ENCODE assay signal across 8 mouse cellular contexts in genomic region chr11:90355270-90355681, GRCm38 (mm10). TPM values are rescaled to one million over a fixed set of nuclear protein-coding genes. Genes with fewer than 3 reads are reported as not detected.
DNase-seq lines count a peak whose midpoint lies in the region; ATAC-seq and TF ChIP-seq lines count a peak whose summit lies in the region.

No protein-coding gene starts in this region.

- H3K9me3 ChIP-seq in heart, embryonic 12.5 days (replicated peaks) = no peaks in the 10 kb centered on the region
- H3K9me3 ChIP-seq in liver, embryonic 12.5 days (replicated peaks) = no peaks in the 10 kb centered on the region

- TF ChIP-seq POLR2A in liver, adult 2 months (IDR thresholded peaks at IDR 0.05; ENCODE audit: extremely low read depth, insufficient read depth, low read length) = no peak
- no peak for TF ChIP-seq POLR2A in testis, adult 2 months (IDR thresholded peaks at IDR 0.05; ENCODE audit: control insufficient read depth, low read depth, low read length)

- H3K27me3 ChIP-seq in liver, adult 2 months (ENCODE audit: control insufficient read depth, insufficient read depth, low read length) = no peaks in the 10 kb centered on the region
- no peaks in the 10 kb centered on the region for H3K27me3 ChIP-seq in heart, embryonic 12.5 days (replicated peaks)
- no peaks in the 10 kb centered on the region for H3K27me3 ChIP-seq in liver, embryonic 12.5 days (replicated peaks)
- H3K27me3 ChIP-seq in testis, adult 2 months (ENCODE audit: control insufficient read depth, insufficient read depth, low read length) = no peaks in the 10 kb centered on the region

- no peak for TF ChIP-seq CTCF in liver, adult 2 months (IDR thresholded peaks at IDR 0.05; ENCODE audit: low read depth, low read length)
- no peak for TF ChIP-seq CTCF in testis, adult 2 months (IDR thresholded peaks at IDR 0.05; ENCODE audit: control insufficient read depth, insufficient read depth, insufficient replicate concordance, low read depth, low read length)

- H3K9ac ChIP-seq in liver, adult 2 months (ENCODE audit: low read depth, low read length) = peak overlapping the region; percentile 0; the same call in 1 of the 2 replicates
- H3K9ac ChIP-seq in heart, embryonic 12.5 days = no peak overlapping the region
- no peak overlapping the region for H3K9ac ChIP-seq in liver, embryonic 12.5 days

- H3K36me3 ChIP-seq in liver, adult 2 months (ENCODE audit: control insufficient read depth, insufficient read depth, low read length) = no peaks in the 10 kb centered on the region
- no peaks in the 10 kb centered on the region for H3K36me3 ChIP-seq in heart, embryonic 12.5 days
- no peaks in the 10 kb centered on the region for H3K36me3 ChIP-seq in liver, embryonic 12.5 days
- no peaks in the 10 kb centered on the region for H3K36me3 ChIP-seq in testis, adult 2 months (ENCODE audit: control insufficient read depth, insufficient read depth, low read length)

- no peak overlapping the region for H3K4me3 ChIP-seq in liver, adult 2 months (ENCODE audit: insufficient read depth, low read depth, low read length)
- no peak overlapping the region for H3K4me3 ChIP-seq in heart, embryonic 12.5 days
- H3K4me3 ChIP-seq in liver, embryonic 12.5 days = no peak overlapping the region
- H3K4me3 ChIP-seq in testis, adult 2 months (ENCODE audit: control insufficient read depth, low read depth, low read length) = no peak overlapping the region

- H3K4me2 ChIP-seq in heart, embryonic 12.5 days = no peak overlapping the region
- no peak overlapping the region for H3K4me2 ChIP-seq in liver, embryonic 12.5 days

- H3K4me1 ChIP-seq in liver, adult 2 months (ENCODE audit: control insufficient read depth, insufficient read depth, low read length) = peaks cover 38% of the 10 kb centered on the region
- peaks cover 39% of the 10 kb centered on the region for H3K4me1 ChIP-seq in heart, embryonic 12.5 days (replicated peaks)
- H3K4me1 ChIP-seq in liver, embryonic 12.5 days = peaks cover 21% of the 10 kb centered on the region
- peaks cover 2% of the 10 kb centered on the region; the same call in 1 of the 2 replicates for H3K4me1 ChIP-seq in testis, adult 2 months (ENCODE audit: control insufficient read depth, insufficient read depth, low read length)

- peak; percentile 99 for DNase-seq in liver, adult 2 months (ENCODE audit: extremely low read depth, low read depth, low spot score)
- no peak for DNase-seq in liver
- DNase-seq in cerebellum, adult 8-10 months = peak; percentile 60
- DNase-seq in layer of hippocampus, adult 18-20 months (ENCODE audit: low spot score in 2 of 2) = no peak
- DNase-seq in layer of hippocampus, adult 9-10 months (ENCODE audit: low spot score) = no peak

- peak overlapping the region; percentile 79 for H3K27ac ChIP-seq in liver, adult 2 months (replicated peaks; ENCODE audit: insufficient read depth, low read depth, low read length)
- H3K27ac ChIP-seq in heart, embryonic 12.5 days (ENCODE audit: poor library complexity, severe bottlenecking) = 0 out of 2 replicates have a peak overlapping the region, but pooled peaks have one; percentile 26
- H3K27ac ChIP-seq in liver, embryonic 12.5 days = peak overlapping the region; percentile 53
- H3K27ac ChIP-seq in testis, adult 2 months (ENCODE audit: control insufficient read depth, insufficient read depth, low read depth, low read length) = 0 out of 2 replicates have a peak overlapping the region, but pooled peaks have one; percentile 3

- ATAC-seq in heart, embryonic 12.5 days (ENCODE audit: insufficient number of reproducible peaks, low FRiP score) = 0 out of 2 replicates have a peak, but pooled peaks have one; percentile 22
- ATAC-seq in liver, embryonic 12.5 days = no peak

- peaks cover 18% of the 10 kb centered on the region for H3K79me2 ChIP-seq in liver, adult 2 months (ENCODE audit: control insufficient read depth, insufficient read depth, low read length)

- WGBS in liver, adult 2 months = 7% methylated on average over 7 of the region's 7 CpGs
- WGBS in heart, embryonic 12.5 days = 46% methylated on average over 7 of the region's 7 CpGs
- WGBS in liver, embryonic 12.5 days (ENCODE audit: insufficient replicate concordance) = 46% methylated on average over 7 of the region's 7 CpGs

RNA-seq across cellular contexts. Expression of gene Hlf, which starts 35.4 kb away (rescaled TPM):
- 12.1 and 13.7 TPM in 2 replicates for total RNA-seq in liver, adult 2 months (2014; rRNA removed)
- 18.3 and 25.2 TPM in 2 replicates for polyA plus RNA-seq in liver, adult 2 months (2012; rRNA removed)
- 2.7 and 3.7 TPM in 2 replicates for polyA plus RNA-seq in heart, embryonic 12.5 days (2016; fragmentation: Nextera tagmentation; extraction: Ambion mirVana)
- 5.0 and 7.0 TPM in 2 replicates for polyA plus RNA-seq in liver, embryonic 12.5 days (2016; fragmentation: Nextera tagmentation; extraction: Ambion mirVana)
- 0.69 and 2.3 TPM in 2 replicates for polyA plus RNA-seq in testis, adult 2 months (2012; rRNA removed)
- total RNA-seq in layer of hippocampus, adult 18-20 months (2021) = 100 to 1,000 TPM in 1 of 2 experiments, 10 to 100 TPM in 1; 96.0 to 105 TPM

Comparison
In these comparisons a context has a peak if more than half of its experiments do, and no peak if none do; other contexts are left out.
1. DNase-seq: peak in liver, adult 2 months (single experiment) and cerebellum, adult 8-10 months (single experiment); none in liver (single experiment), layer of hippocampus, adult 18-20 months (0 of 2) and layer of hippocampus, adult 9-10 months (single experiment).
2. H3K27ac ChIP-seq: peak in every context shown above with its lines; median percentile 79 in liver, adult 2 months; 53 in liver, embryonic 12.5 days; 26 in heart, embryonic 12.5 days; 3 in testis, adult 2 months.